Mouse (Mus musculus): ENCODE measurements at regions not wholly inside any gene's neighbourhood (a gene's known extent, or its start where the extent isn't known, plus 50 kb on each side); places are given as distances from the start of the nearest gene placed in this dataset.

DNA sequence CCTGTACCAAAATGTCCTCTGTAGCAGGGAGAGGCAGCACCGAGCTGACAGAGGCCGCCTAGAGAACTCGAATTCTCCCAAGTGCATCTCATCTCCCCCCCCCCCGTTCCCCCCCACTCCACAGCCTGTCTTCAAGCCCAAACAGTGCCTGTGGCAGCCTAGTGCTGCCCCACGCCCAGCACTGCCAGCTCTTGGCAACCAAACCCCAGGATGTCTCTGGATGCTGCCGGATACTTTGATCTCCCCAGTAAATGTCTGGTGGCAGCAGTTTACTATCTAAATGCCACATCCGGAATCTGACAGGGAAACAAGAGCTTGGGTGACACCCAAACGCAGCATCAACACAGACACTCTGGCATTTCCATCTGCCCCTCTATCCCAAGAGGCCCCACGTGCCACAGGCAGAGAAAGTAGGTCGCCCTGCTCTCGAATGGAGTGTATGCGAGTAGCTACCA lies 213.4 kb upstream of the Rpl38 start:
- Histone ChIP-seq H3K4me1 (ENCODE audit: control insufficient read depth, insufficient read depth, low read length) (no peaks in the 10 kb centered on the region), H3K27ac (ENCODE audit: control insufficient read depth, insufficient read depth, low read depth, low read length, poor library complexity) (no peak overlapping the region), H3K4me3 (replicated peaks; ENCODE audit: control insufficient read depth, low read depth, low read length) (no peak overlapping the region)
- 68% methylated on average over 12 of the region's 12 CpGs for WGBS
- TF ChIP-seq CTCF (IDR thresholded peaks at IDR 0.05; ENCODE audit: control insufficient read depth, insufficient read depth, low read length) (no peak), POLR2A (IDR thresholded peaks at IDR 0.05; ENCODE audit: borderline replicate concordance, control insufficient read depth, low read depth, low read length) (no peak)

DNA sequence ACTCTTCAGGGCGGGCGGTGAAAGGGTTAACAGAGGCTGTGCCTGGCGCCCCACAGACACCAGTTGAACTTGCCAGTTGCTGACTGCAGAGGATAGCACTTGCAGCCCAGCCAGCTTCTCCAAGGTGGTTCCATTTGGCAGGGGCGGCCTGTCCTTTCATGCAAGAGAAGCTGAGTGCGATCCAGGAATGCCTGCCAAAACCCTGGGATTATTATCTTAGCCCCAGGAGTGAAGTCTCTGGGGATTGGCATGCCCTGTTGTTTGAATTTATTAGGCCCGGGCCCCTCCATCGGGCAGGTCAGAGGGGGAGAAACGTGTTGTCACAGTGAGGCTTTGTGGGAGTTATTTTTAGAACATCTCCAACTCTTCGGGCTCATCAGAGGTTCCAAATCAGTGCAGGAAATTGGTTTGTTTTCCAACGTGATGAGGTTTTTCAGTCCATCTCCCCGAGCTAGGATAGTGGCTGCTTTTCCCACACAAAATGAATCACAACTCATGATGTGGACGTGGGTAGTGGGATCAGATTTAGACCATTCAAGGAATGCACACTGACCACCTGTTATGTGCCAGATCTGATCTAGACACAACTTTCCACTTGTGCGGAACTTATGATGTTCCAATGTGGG lies 219.4 kb upstream of the Rpl38 start:
- WGBS, result 54% methylated on average over 13 of the region's 13 CpGs
- H3K4me3 ChIP-seq (replicated peaks; ENCODE audit: control insufficient read depth, low read depth, low read length), result no peak overlapping the region
- H3K27ac ChIP-seq (ENCODE audit: control insufficient read depth, insufficient read depth, low read depth, low read length, poor library complexity), result no peak overlapping the region
- TF ChIP-seq CTCF (IDR thresholded peaks at IDR 0.05; ENCODE audit: control insufficient read depth, insufficient read depth, low read length) (no peak), POLR2A (IDR thresholded peaks at IDR 0.05; ENCODE audit: borderline replicate concordance, control insufficient read depth, low read depth, low read length) (no peak)
- peaks cover 1% of the 10 kb centered on the region; the same call in 1 of the 2 replicates for H3K4me1 ChIP-seq (ENCODE audit: control insufficient read depth, insufficient read depth, low read length)

- 75% methylated on average over 5 of the region's 5 CpGs for WGBS
- no peak overlapping the region for H3K4me3 ChIP-seq (replicated peaks; ENCODE audit: control insufficient read depth, low read depth, low read length)
These were observed 220.9 kb upstream of the Rpl38 start for GRCm38 (mm10) chr11:114447461-114447847.

DNA sequence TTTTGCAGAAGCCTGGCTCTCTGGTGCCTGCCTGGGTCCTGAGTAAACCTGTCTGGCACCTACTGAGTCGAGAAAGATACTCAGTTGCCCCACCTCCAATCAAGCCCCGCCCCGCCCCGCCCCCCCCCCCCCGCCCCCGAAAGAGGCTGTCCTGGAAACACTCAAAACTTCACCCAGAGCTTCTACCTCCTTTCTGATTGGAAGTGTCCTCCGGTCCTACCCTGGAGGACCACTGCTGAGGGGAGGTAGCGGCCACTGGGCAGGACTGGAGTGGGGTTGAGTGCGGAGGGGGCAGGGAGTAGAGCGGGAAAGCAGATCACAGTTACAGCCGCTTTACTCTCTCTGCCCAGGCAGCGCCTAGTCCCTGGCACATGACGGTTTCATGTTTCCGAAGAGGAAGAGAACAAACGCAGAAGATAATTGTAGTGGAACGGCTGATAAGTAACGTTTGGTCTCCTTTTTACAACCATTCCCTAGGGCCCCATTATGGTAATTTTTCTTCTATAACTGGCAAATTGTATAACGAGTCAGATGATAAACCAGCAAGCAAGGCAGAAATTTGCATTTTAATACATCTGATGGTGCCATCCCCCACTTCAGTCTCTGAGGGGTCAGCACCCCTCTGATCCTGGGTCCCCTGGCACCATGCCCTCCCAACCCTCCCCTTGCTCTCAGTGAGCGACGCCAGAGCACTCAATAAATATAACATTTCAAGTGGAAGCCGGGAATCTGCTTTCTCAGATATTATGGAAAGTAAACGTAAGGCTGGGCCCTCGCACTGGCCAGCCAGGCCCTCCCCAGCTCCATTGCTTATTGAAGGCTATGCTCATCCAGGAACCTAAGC lies 221.5 kb upstream of the Rpl38 start:
- TF ChIP-seq POLR2A (IDR thresholded peaks at IDR 0.05; ENCODE audit: borderline replicate concordance, control insufficient read depth, low read depth, low read length), result no peak
- Histone ChIP-seq H3K4me3 (replicated peaks; ENCODE audit: control insufficient read depth, low read depth, low read length) (peak overlapping the region; percentile 63), H3K27ac (ENCODE audit: control insufficient read depth, insufficient read depth, low read depth, low read length, poor library complexity) (peak overlapping the region; percentile 68), H3K4me1 (ENCODE audit: control insufficient read depth, insufficient read depth, low read length) (peaks cover 3% of the 10 kb centered on the region; the same call in 1 of the 2 replicates)
- WGBS, result 4% methylated on average over 23 of the region's 23 CpGs

More at GRCm38 (mm10) chr11:114447461-114447847, 220.9 kb upstream of the Rpl38 start:
- Histone ChIP-seq H3K4me1 (ENCODE audit: control insufficient read depth, insufficient read depth, low read length) (peaks cover 3% of the 10 kb centered on the region; the same call in 1 of the 2 replicates), H3K27ac (ENCODE audit: control insufficient read depth, insufficient read depth, low read depth, low read length, poor library complexity) (no peak overlapping the region)
- TF ChIP-seq CTCF (IDR thresholded peaks at IDR 0.05; ENCODE audit: control insufficient read depth, insufficient read depth, low read length) (no peak), POLR2A (IDR thresholded peaks at IDR 0.05; ENCODE audit: borderline replicate concordance, control insufficient read depth, low read depth, low read length) (no peak)

GRCm38 (mm10) chr11:114446075-114446616 lies 222.2 kb upstream of the Rpl38 start:
- WGBS, result 46% methylated on average over 8 of the region's 8 CpGs
- Histone ChIP-seq H3K4me1 (ENCODE audit: control insufficient read depth, insufficient read depth, low read length) (peaks cover 3% of the 10 kb centered on the region; the same call in 1 of the 2 replicates), H3K4me3 (replicated peaks; ENCODE audit: control insufficient read depth, low read depth, low read length) (peak overlapping the region; percentile 30), H3K27ac (ENCODE audit: control insufficient read depth, insufficient read depth, low read depth, low read length, poor library complexity) (no peak overlapping the region)
- TF ChIP-seq CTCF (IDR thresholded peaks at IDR 0.05; ENCODE audit: control insufficient read depth, insufficient read depth, low read length) (no peak), POLR2A (IDR thresholded peaks at IDR 0.05; ENCODE audit: borderline replicate concordance, control insufficient read depth, low read depth, low read length) (no peak)

DNA sequence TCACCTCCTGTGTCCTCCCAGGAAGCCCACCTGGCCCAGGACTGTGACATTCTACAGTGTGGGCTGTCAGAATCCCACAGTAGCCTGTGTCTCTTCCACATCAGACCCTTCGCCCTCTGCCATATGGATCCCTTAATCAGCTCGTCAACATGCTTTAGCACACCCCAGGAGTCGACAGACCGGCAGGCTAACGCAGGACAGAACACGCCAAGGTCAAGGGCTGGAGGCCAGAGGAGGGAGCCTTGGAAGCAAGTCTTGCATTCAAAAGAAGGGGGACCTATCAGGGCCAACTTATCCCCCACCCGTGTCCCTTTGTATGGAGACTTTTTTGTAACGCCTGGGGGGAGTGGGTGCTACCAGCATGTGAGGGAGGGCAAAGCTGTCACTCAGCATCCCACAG lies 224.1 kb upstream of the Rpl38 start:
- peaks cover 3% of the 10 kb centered on the region; the same call in 1 of the 2 replicates for H3K4me1 ChIP-seq (ENCODE audit: control insufficient read depth, insufficient read depth, low read length)
- no peak overlapping the region for H3K27ac ChIP-seq (ENCODE audit: control insufficient read depth, insufficient read depth, low read depth, low read length, poor library complexity)
- H3K4me3 ChIP-seq (replicated peaks; ENCODE audit: control insufficient read depth, low read depth, low read length), result no peak overlapping the region
- TF ChIP-seq CTCF (IDR thresholded peaks at IDR 0.05; ENCODE audit: control insufficient read depth, insufficient read depth, low read length), result no peak
- no peak for TF ChIP-seq POLR2A (IDR thresholded peaks at IDR 0.05; ENCODE audit: borderline replicate concordance, control insufficient read depth, low read depth, low read length)
- 79% methylated on average over 8 of the region's 8 CpGs for WGBS

- TF ChIP-seq POLR2A (IDR thresholded peaks at IDR 0.05; ENCODE audit: borderline replicate concordance, control insufficient read depth, low read depth, low read length) (no peak), CTCF (IDR thresholded peaks at IDR 0.05; ENCODE audit: control insufficient read depth, insufficient read depth, low read length) (no peak)
- Histone ChIP-seq H3K27ac (ENCODE audit: control insufficient read depth, insufficient read depth, low read depth, low read length, poor library complexity) (peak overlapping the region; percentile 23; the same call in 1 of the 2 replicates), H3K4me3 (replicated peaks; ENCODE audit: control insufficient read depth, low read depth, low read length) (no peak overlapping the region), H3K4me1 (ENCODE audit: control insufficient read depth, insufficient read depth, low read length) (peaks cover 3% of the 10 kb centered on the region; the same call in 1 of the 2 replicates)
- WGBS, result 4% methylated on average over 5 of the region's 5 CpGs
These were observed 224.9 kb upstream of the Rpl38 start for GRCm38 (mm10) chr11:114443444-114443843.

DNA sequence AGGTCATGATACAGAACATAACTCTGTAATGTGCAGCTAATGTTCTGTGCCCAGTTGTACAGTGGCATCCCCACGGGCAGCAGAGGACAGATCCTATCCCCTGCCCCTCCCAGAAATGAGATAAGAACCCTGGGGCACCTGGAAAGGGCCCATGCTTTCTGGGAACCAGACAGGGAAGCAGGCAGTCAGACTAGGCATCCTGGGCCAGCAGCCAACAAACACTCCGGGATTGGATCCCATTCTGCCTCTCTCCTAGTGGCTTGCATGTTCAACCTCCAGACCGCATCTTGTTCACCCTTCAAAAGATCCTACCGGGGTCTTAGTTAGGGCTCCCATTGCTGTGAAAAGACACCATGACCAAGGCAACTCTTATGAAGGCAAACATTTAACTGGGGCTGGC lies 229.0 kb upstream of the Rpl38 start:
- 86% methylated on average over 4 of the region's 4 CpGs for WGBS
- Histone ChIP-seq H3K27ac (ENCODE audit: control insufficient read depth, insufficient read depth, low read depth, low read length, poor library complexity) (no peak overlapping the region), H3K4me3 (replicated peaks; ENCODE audit: control insufficient read depth, low read depth, low read length) (no peak overlapping the region), H3K4me1 (ENCODE audit: control insufficient read depth, insufficient read depth, low read length) (peaks cover 3% of the 10 kb centered on the region; the same call in 1 of the 2 replicates)
- TF ChIP-seq POLR2A (IDR thresholded peaks at IDR 0.05; ENCODE audit: borderline replicate concordance, control insufficient read depth, low read depth, low read length) (no peak), CTCF (IDR thresholded peaks at IDR 0.05; ENCODE audit: control insufficient read depth, insufficient read depth, low read length) (no peak)
